Mouse (Mus musculus): ENCODE results near the gene Cuedc1.

The Cuedc1 gene

DNA sequence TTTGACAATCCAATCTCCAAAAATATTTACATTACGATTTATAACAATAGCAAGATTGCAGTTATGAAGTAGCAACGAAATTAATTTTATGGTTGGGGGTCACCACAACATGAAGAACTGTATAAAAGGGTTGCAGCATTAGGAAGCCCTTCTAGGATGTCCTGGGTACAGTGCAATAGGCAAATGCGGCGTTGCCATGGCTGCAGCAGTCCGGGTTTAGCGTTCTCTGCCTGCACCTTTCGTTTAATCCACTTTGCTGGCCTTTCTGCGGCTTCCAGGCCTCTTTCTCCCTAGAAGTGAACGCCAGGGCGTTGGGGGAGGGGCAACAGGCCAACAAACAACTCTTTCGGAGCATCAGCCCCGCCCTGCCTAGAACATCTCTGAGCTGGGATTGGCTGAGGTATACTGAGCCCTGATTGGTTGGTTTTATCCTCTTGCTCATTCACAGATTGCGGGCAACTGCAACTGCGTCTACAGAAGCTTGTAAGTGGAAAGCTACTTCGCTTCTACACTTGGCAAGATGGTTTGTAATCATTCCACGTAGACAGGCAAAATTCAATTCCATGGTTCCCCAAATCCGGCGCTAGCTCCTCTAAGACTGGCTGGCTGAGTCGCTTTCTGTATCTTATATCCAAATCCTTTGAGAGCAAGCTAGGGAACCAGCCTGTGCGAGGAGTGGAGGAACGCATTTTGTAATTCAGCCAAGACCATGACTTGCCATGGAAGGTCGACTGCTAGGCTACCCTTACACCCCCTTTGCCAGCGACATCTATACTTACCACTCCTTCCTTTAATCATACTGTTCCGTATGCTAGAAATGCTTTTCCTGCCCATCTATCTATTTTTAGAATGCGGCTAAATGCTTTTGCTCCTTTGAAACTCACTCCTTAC, 10.9 kb upstream of the Cuedc1 start:
- peak; percentile 88 for DNase-seq (ENCODE audit: low spot score in 2 of 2)

DNA sequence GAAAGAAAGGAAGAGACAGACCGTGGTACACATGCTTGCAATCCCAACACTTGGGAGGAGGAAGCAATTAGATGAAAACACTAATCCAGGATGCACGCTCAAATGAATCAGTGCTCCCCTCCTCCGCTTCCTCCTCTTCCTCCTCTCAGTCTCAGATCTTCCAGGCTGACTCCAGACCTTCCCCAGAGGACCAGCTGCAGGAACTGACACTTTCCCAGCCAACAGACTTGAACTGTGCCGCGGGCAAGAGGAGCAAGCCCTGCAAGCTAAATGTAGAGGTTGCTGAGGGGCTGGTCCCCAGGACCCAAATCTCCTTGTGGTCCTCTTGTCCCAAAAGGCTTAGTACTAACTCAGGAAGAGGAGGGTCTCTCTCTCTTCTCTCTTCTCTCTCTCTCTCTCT, 8.7 kb upstream of the Cuedc1 start:
- no peak for DNase-seq (ENCODE audit: low spot score in 2 of 2)

DNA sequence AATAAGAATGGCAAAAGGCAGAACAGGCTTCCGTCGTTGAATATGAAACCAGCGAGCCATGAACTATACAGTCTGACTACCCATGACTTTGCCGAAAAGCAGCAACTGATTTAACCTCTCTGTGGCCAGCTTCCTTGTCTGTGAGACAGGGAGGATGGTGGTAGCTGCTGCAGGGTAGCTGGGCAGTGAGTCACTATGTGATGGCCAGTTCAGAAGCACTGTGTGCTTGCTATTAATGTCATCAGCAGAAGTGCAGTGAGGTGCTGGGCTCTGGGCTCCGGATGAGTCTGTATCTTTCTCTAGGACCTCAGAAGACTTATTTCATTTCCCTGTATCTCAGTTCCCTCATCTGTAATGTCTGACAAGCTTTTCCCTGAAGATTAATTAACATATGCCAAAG, 7.6 kb upstream of the Cuedc1 start:
- DNase-seq (ENCODE audit: low spot score in 2 of 2) = no peak

DNA sequence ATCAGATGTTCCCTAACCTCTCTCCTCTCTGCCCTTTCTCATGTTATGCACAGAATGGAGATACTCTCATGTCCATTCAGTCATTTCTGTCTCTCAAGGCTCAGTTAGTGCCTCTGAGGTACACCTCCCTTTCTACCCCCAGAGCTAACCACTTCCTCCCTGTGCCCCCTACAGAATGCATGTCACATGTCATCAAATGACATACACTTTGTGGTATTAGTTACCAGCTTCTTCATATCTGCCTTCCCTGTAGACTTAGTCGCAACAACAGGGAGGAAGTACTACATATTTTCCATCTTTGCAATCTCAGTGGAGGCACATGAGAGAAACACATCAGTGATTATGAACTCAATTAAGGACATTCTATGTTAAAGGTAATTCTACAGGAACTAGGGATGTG, 5.9 kb upstream of the Cuedc1 start:
- DNase-seq (ENCODE audit: low spot score in 2 of 2) = no peak

DNA sequence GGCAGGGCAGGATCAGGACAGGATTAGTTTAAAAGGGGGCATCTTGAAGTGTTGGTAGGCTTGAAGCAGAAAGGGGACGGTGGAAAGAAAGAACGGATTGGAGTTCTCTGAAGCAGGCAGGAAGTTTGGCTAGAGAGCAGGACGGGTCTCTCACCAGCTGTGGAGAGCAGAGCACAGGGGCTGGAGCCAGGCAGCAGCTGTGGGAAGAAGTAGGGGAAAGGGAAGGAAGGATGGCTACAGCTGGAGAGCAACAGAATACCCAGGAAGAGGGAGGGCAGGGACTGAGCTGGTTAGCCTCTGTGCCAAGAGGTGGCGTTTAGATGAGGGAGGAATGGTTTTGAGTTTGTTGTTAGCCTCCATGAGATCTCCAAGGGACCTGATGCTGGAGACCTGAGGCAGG, 685 bp upstream of the Cuedc1 start:
- no peak for DNase-seq (ENCODE audit: low spot score in 2 of 2)

DNA sequence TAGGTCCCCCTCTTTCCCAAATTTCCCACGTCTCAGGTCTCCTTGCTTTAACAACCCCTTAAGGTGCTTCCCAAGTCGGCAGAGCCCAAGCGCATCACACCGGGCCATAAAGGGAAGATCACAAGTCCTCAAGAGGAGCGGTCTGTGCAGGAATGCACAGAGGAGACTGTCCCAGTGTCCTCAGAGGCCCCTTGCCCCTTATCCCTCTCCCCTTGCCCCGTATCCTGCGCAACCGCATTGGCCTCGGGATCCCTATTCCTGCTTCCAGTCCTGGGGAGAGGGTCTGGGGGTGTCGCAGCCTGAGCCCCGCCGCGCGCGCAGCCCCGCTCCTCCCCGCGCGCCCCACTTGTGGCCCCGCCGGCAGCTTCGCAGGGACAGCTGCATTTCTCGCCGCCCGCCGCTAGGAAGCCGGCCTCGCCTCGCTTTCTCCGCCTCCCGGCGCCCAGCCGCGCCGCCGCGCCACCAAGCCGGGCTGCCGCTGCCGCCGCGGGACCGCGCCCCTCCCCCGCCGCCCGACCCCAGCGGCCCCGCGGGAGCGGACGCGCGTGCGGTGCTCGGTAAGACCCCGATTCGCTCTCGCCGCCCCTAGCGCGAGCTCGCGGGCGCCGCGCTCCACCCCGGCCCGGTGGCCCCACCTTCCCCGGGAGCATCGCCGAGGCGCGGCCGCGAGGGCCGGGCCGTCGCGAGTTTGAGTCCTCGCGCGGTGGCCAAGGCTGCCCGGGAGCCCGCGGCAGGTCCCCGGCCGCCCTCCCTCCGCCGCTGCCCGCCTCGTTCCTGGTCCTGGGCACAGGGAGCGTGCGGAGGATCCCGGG, 1.1 kb downstream of the Cuedc1 start:
- peak; percentile 40 to 74 for DNase-seq (ENCODE audit: low spot score in 2 of 2)

DNA sequence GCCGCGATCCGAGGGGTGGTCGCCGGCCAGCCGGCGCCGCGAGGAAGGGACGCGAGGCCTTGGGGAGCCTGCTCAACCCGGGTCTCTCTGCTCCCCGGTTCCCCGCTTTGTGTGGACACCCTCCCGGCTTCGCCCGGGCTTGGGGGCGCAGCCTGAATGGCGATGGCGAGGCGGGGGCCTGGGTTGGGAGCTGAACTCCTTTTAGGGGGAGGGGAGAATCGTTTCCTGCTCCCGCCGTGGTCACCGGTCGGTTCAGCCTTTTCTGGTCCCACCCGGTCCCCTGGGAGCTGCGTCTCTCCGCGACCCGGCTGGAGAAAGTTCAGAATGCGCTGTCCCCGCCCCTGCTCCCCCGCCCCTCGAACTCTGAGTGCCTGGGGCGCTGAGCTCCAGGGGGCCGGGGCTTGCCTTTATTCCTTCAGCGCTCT, 1.8 kb downstream of the Cuedc1 start:
- peak in 1 of 2 experiments; percentile 44 for DNase-seq (ENCODE audit: low spot score in 2 of 2)

DNA sequence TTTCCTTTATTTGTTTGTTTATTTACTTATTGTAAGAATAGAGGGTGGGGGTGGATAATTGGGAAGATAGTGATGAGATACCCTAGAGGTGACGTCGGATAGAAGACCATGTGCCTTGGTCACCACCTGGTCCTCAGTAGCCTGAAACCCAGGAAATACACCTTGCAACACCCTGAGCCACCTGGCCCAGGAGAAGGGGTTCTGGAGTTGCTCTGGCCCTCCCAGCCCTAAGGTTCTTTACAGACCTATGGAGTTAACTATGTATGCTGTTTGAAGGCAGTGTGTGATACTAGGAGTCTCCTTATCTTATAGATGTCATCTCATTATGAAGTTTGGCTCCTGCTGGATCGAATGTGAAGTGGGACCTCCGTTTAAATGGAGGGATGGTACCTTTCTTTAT, 2.3 kb downstream of the Cuedc1 start:
- DNase-seq (ENCODE audit: low spot score in 2 of 2) = no peak

DNA sequence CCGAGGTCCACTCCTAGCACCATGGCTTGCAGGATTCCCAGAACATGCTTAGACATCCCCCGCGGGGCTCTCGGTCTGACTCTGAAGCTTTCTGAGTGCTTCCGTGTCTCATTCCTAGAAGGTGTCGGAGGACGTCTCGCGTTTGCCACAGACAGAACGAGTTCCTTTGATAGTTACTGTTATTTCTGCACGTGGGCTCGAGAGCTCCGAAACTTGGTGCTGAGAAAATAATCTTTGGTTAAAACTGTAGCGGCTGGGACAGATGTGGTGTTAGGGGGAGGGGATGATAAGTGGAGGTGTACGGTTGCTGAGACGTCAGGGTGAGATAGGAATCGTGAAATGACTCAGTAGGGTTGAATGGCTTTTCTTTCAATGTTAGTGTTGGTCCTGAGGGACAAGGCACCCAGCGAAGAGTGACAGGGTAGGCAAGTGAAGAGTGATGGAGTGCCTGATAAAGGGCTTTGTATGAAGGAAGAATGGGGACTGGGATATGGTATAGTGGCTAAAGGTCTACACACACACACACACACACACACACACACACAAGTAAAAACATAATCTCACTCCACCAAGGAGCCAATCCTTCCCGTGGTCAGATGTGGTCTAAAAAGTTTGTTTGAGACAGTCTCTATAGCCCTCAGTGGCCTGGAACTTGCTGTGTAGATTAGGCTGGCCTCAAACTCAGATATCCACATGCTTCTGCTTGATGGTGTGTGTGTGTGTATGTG, 5.5 kb downstream of the Cuedc1 start:
- no peak for DNase-seq (ENCODE audit: low spot score in 2 of 2)

DNA sequence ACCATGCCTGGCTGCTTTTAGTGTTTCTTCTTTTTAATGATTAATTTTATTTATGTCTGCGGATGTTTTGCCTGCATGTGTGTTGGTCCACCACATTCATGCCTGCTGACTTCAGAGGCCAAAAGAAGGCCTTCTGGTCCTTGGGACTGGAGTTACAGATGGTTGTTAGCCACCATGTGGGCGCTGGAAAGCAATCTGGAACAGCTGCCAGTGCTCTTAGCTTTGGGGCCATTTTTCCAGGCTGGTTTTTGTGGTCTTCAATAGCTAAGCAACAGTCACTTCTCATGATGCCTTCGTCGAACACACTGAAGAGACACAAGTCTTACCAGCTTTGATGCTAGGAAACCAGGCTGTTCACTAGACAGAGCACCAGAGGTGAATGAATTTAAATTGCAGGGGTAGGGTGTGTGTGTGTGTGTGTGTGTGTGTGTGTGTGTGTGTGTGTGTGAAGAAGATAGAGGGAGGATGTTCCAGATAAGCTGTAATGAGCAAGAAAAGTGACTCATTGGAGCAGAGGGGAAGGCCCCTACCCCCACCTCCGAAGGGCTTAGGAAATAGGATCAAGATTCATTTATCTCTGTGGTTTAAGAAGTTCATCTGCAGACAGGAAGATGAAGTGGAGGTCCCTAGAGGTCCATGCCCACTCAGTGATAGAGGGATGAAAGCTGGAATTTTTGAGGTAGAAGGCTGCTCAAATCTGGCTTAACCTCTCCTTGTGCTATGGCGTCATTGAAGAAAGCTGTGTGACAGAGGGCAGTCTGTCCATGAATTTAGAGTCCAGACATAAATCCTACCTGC, 7.8 kb downstream of the Cuedc1 start:
- DNase-seq (ENCODE audit: low spot score in 2 of 2) = no peak

DNA sequence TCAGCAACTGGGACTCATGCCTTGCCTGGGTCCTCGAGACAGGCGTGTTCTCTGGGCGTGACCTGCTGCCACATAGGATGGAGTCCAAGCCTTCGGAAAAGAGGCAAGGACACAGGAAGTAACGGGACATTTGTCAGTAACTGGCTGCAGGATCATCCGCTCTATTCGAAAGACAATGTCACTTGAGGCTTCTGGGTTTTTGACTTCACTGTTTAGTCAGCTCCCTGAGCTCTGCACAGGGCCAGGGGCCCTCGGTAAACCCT, 8.4 kb downstream of the Cuedc1 start:
- DNase-seq (ENCODE audit: low spot score in 2 of 2) = no peak

DNA sequence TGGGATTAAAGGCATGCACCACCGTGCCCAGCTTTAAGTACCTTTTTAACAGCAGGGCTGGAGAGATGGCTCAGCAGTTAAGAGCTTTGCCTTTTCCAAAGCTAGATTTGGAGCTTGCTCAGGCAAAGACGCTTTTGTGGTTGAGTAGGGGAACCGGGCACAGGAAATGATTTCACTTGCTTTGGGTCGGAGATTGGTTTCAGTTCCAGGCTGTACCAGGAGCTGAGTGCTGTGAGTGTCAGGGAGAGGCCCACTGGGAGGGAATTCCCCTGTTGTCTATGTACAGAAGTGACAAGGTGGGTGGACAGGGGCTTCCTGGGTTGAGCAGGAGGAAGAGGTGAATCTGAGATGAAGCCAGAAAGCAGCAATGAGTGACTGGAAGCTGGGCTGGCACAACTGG, 9.5 kb downstream of the Cuedc1 start:
- DNase-seq (ENCODE audit: low spot score in 2 of 2) = no peak

DNA sequence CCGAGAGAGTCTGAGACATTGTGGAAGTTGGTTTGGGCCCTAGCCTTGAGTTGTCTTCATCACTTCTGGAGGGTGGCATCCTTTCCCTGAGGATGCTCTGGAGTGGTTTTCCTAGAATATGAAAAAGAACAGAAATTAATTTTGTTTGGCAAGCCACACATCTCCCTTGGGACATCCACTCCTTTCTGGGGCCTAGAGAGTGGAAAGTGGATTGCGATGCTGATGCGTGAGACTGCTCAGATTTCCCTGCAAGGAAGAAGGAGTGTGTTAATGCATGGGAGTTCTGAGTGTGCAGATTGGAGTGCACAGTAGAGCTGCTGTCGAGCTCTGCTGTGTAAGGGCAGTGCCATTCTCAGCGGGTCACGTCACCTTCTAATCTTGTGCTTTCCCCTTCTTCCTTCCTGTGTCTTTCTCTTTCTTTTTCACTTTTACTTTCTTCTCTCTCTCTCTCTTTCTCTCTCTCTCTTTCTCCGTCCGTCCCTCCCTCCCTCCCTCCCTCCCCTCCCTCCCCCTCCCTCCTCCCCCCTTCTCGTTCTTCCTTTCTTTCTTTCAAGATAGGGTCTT, 12.3 kb downstream of the Cuedc1 start:
- no peak for DNase-seq (ENCODE audit: low spot score in 2 of 2)

DNA sequence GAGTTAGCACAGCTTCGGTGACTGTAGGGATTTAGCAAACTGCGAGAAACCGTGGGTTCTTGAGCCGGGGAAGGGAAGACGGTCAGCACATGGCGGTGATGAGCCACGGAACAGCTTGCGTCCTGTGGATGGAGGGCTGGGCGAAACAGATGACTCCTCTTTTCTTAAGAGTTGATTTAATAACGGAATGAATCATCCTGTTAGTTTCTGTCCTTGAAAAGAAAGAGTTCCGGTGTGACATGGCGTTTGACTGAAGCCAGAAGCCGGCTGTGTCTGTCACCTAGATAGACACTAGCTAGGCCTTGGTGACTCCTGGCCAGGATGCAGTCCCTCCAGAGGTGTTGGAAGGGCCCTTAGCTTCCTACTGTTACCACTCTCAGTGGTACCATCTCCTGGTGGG, 14.2 kb downstream of the Cuedc1 start:
- no peak for DNase-seq (ENCODE audit: low spot score in 2 of 2)

DNA sequence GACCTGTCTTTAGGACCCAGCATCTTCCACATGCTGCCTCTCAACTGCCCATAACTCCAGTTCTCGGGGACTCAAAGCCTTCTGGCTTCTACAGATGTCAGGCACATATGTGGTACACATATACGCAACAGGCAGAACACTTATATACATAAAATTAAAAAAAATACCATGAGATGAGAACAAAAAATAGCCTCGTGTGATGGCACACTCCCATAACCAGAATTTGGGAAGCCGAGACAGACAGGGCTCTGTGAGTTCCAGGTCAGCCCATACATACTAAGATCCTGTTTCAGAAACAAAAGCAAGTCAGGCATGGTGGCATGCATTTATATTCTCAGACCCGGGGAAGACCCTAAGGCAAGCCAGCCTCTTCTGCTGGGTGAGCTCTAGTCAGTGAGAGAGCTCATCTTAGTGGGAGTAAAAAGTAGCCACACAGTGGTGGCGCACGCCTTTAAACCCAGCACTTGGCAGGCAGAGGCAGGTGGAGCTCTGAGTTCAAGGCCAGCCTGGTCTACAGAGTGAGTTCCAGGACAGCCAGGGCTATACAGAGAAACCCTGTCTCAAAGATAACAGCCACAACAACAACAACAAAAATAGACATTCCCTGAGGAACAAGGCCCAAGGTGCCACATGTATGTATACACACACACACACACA, 14.9 kb downstream of the Cuedc1 start:
- DNase-seq (ENCODE audit: low spot score in 2 of 2) = no peak

DNA sequence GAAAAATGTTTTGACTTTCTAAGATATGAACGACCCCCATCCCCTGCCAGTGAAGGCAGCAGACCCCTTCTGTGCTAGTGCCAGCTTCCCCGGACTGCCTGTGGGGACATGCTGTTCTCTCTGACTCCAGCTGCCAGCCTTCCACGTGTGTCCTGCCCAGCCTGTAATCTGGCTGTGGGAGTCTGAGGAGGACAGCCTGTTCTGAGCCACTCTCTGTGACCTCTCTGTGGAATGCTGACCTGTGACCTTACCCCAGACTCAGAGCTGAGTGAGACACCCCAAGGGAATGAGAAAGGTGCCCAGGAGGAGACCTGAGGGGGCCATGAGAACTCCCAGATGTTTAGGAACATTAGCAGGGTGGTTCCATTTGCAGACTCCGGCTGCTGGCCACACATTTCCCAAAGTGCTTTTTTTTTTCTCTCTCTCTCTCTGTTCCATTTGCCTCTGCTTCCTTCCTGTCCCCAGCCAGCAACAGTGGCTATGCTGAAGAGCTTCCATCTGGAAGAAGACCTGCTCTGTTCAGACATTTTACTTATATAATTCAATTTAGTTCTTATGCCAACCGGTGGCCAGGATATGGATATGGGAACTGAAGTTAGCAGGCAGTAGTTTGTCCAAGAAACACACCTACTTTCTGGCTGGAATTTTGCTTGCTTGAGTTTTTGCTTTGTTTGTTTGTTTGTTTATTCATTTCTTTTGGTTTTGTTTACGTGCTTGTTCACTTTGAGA, 15.8 kb downstream of the Cuedc1 start:
- no peak for DNase-seq (ENCODE audit: low spot score in 2 of 2)

DNA sequence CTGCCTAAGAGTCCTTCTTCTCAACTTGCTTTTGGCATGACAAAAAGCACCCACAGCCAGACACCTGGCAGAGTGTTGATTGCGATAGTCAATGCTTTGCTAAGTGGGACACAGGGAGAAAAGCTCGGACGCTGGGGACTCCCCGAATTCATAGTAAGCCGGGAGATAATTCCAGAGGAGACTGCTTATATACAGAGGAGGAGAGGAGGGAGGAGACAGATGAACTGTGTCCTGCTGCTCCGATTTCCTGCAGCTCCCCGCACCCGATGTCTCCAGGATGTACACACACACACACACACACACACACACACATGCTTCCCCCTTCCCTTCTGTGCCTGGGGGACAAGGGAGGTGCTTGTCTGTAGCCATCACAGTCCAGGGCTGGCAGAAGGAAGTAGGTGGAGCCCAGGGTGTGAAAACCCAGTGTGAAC, 17.0 kb downstream of the Cuedc1 start:
- peak in 1 of 2 experiments; percentile 42 for DNase-seq (ENCODE audit: low spot score in 2 of 2)

DNA sequence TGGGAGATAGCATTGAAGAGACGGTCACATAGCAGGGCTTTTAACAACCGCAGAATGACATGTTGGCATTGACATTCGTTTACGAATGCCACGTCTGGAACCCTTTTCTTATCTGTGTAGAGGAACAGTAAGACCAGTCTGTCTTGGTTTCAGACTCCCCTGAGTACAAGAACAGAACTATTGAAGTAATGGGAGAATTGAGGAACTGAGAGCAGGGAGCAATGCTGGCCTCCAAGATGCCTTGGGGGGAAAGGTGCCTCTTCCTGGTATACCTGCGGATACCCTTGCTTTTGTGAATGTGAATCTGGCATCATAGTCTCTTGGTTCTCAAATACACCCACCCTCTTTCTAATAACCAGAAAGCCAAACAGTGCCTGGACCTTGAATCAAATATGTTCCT, 18.7 kb downstream of the Cuedc1 start:
- no peak for DNase-seq (ENCODE audit: low spot score in 2 of 2)

DNA sequence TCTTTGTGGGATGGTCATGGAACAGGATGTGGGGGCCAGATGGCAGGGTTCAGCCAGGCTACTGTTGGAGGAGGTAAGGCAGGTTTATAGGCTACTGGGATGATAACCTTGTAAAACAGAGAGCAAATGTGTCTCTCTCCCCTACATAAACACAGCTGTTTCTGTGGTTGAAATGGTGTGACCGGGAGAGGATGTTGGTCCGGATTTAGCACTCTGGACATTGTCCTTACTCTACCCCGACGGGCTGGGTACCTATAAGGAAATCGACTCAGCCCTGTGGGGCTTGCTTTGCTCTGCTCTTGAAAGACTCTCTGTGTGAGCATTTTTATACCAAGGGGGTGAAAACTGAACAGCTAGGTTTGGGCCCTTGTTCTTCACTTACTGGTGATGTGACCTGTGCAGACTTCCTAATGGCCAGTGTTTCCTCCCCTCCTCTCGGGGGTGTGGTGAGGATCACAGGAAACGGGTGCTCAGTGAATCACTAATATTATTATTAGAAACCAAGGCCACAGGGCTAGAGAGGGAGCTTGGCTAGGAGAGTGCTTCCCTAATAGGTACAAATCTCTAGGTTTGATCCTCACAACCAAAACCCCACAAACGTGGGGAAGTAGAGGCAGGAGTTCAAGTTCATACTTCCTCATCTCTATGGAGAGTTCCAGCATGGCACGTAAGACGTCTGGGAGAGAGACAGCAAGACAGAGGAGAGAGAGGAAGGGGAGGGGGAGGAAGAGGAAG, 19.7 kb downstream of the Cuedc1 start:
- DNase-seq (ENCODE audit: low spot score in 2 of 2) = no peak

DNA sequence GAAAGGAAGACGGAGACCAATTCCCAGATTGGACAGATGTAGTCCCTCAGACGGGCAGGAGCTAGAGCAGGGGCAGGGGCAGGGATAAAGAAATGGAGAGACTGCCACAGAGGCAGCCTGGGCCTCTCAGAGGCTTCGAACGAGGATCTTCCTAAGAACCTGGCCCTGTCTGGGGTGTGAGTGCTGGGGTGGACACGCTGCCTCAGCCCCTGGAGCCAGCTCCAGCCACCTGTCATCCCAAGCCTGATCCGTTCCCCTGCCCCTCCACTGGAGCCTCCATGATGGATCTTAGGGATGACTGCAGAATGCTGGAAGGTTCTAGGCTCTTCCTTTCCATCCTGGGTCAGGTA, 20.2 kb downstream of the Cuedc1 start:
- DNase-seq (ENCODE audit: low spot score in 2 of 2) = no peak
